Mouse (Mus musculus) left cerebral cortex, postnatal 4 days (tissue): ENCODE measurements around the gene C1qtnf5. TPM values are rescaled to one million over a fixed set of nuclear protein-coding genes. Genes with fewer than 3 reads are reported as not detected.

Source experiments
- total RNA-seq, 2 experiments: library from RNA; stranded (reverse); gene quantifications; 2 replicates each; pipeline ENCODE4 v1.2.3; 2021

C1qtnf5 gene
- total RNA-seq, 2 experiments from 2014 or later, result 5.3 to 10.6 TPM

Other genes with a start within 250 kb of the C1qtnf5 start
- 100 to 1,000 TPM; 130 to 177 TPM for gene Thy1, start 63.9 kb upstream of the C1qtnf5 start, total RNA-seq
- 10 to 100 TPM; 30.2 to 31.9 TPM for gene Usp2, start 40.2 kb upstream of the C1qtnf5 start, total RNA-seq
- gene Mfrp, start 5.5 kb upstream of the C1qtnf5 start, total RNA-seq, result not detected
- under 1 TPM in 1 of 2 experiments, not detected in 1; 0.44 TPM for gene Gm49380, start 6.3 kb downstream of the C1qtnf5 start, total RNA-seq
- 10 to 100 TPM; 31.1 to 33.1 TPM for gene Rnf26, start 6.3 kb downstream of the C1qtnf5 start, total RNA-seq
- gene Mcam, start 27.2 kb downstream of the C1qtnf5 start, total RNA-seq, result 10 to 100 TPM; 13.7 to 16.9 TPM
- gene Cbl, start 126.8 kb downstream of the C1qtnf5 start, total RNA-seq, result 10 to 100 TPM; 58.4 to 62.4 TPM
- gene Ccdc153, start 133.4 kb downstream of the C1qtnf5 start, total RNA-seq, result 1 to 10 TPM; 3.5 to 4.6 TPM
- gene Pdzd3, start 144.2 kb downstream of the C1qtnf5 start, total RNA-seq, result under 1 TPM; 0.40 to 0.72 TPM
- 1 to 10 TPM; 8.3 to 8.8 TPM for gene Nlrx1, start 161.4 kb downstream of the C1qtnf5 start, total RNA-seq
- gene Abcg4, start 181.4 kb downstream of the C1qtnf5 start, total RNA-seq, result 10 to 100 TPM; 64.0 to 71.1 TPM
- 10 to 100 TPM; 34.0 to 35.8 TPM for gene Hinfp, start 198.4 kb downstream of the C1qtnf5 start, total RNA-seq
- 10 to 100 TPM; 69.5 to 74.9 TPM for gene C2cd2l, start 213.0 kb downstream of the C1qtnf5 start, total RNA-seq
- gene Dpagt1, start 218.8 kb downstream of the C1qtnf5 start, total RNA-seq, result 10 to 100 TPM; 20.4 to 22.2 TPM
- 10 to 100 TPM; 81.0 to 82.7 TPM for gene H2afx, start 227.4 kb downstream of the C1qtnf5 start, total RNA-seq
- 10 to 100 TPM; 21.5 to 23.8 TPM for gene Hmbs, start 237.0 kb downstream of the C1qtnf5 start, total RNA-seq